Mouse (Mus musculus) forebrain, embryonic 14.5 days (tissue): ENCODE measurements around the gene Tefm. TPM values are rescaled to one million over a fixed set of nuclear protein-coding genes. Genes with fewer than 3 reads are reported as not detected.

ENCODE experiments used
- ATAC-seq: fragments of 200-750 bp; cut with Nextera tagmentation; 2 replicates; pipeline ENCODE4 v1.8.0; 2017; ENCODE audit warnings: mild to moderate bottlenecking, moderate library complexity
- DNase-seq: peaks from one replicate; pipeline ENCODE4 v3.0.0-alpha.2; 2015; ENCODE audit warnings: low spot score
- H3K27ac ChIP-seq: fragments of 300-500 bp; sonication (generic); 2 replicates; pipeline ENCODE4 v1.5.1; 2014; ENCODE audit warnings: low read depth, mild to moderate bottlenecking, control low read depth, low read length, moderate library complexity
- H3K27me3 ChIP-seq: fragments of 300-500 bp; sonication (generic); replicated peaks from 2 replicates; pipeline ENCODE4 v1.6.1; 2014; ENCODE audit warnings: low read length, control low read depth, mixed read lengths; ENCODE audit not compliant: control insufficient read depth, insufficient read depth
- H3K36me3 ChIP-seq: fragments of 300-500 bp; sonication (generic); 2 replicates; pipeline ENCODE4 v1.6.1; 2014; ENCODE audit warnings: low read length, control low read depth; ENCODE audit not compliant: control insufficient read depth, insufficient read depth
- H3K4me1 ChIP-seq: fragments of 300-500 bp; sonication (generic); 2 replicates; pipeline ENCODE4 v1.6.1; 2014; ENCODE audit warnings: antibody characterized with exemption, low read length, control low read depth; ENCODE audit not compliant: control insufficient read depth, insufficient read depth
- H3K4me2 ChIP-seq: fragments of 300-500 bp; sonication (generic); 2 replicates; pipeline ENCODE4 v1.6.1; 2014; ENCODE audit warnings: mild to moderate bottlenecking, control low read depth, low read length
- H3K4me3 ChIP-seq: fragments of 300-500 bp; sonication (generic); 2 replicates; pipeline ENCODE4 v1.5.1; 2014; ENCODE audit warnings: low read depth, low read length, control low read depth
- H3K9ac ChIP-seq: fragments of 300-500 bp; sonication (generic); 2 replicates; pipeline ENCODE4 v1.6.1; 2014; ENCODE audit warnings: mild to moderate bottlenecking, low read length, control low read depth, moderate library complexity
- H3K9me3 ChIP-seq: fragments of 300-500 bp; sonication (generic); replicated peaks from 2 replicates; pipeline ENCODE4 v1.6.1; 2016; ENCODE audit warnings: low read length, control low read depth, mixed read lengths; ENCODE audit not compliant: control insufficient read depth
- WGBS: fragments of 180-500 bp; shearing (Covaris S2); extraction: QIAGEN DNeasy Blood & Tissue Kit; methylation state at CpG from one replicate; pipeline ENCODE4 v1.1.7; 2014; 5-methylcytosine and 5-hydroxymethylcytosine counted together
- polyA plus RNA-seq: library from polyadenylated mRNA; unstranded; fragments of >200 nt; fragmentation: Nextera tagmentation; extraction: Ambion mirVana; gene quantifications from 2 replicates; pipeline ENCODE4 v1.2.1, GENCODE M21; 2014

Gene Tefm
- polyA plus RNA-seq, 1 experiment from 2014 or later = 24.3 TPM

DNA sequence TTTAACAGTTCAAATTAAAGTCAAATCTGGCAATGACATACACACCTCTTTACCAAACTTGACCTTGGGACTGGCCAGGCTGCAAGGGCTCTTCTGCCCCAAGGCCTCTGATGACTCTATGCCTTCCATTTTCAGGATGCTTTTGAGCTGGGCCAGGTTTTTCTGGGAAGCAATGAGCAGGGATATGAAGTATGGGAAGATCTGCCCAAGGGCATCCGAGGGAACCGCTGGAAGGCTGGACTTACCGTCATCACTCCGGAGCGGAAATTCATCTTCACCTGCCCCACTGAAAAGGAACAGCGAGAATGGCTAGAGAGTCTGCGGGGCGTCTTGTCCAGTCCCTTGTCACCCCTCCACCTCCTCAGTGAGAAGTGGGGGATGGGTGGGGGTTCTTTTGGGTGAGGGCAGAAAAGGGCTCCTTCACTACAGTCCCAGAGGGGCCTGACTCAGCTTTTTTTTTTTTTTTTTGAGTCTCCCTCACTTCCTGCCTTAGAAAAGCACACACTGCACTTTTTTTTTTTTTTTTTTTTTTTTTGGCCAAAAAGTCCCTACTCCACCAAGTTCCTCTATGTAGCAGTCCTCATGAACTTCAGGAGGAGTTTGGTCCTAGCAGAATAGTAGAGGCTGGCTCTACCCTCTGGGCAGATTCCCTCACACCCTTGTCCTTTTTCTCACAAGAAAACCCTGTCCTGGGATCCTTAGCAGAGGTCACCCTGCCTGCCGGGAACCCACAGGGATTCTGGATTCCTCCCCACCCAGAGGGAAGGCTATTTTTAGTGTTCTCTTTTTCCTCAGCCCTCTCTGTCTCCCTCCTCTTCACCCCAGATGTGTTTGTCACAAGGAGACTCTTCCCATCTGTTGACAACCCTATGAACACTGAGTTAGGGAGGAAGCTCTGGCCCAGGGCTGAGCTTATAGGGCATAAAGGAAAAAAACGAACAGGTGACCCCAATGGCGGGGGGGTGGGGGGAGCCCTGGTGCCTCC is 35.2 kb upstream of the Tefm start:
- Histone ChIP-seq H3K27ac (no peak overlapping the region), H3K9ac (no peak overlapping the region), H3K27me3 (no peaks in the 10 kb centered on the region), H3K4me1 (no peaks in the 10 kb centered on the region), H3K4me3 (no peak overlapping the region), H3K9me3 (no peaks in the 10 kb centered on the region), H3K4me2 (no peak overlapping the region), H3K36me3 (no peaks in the 10 kb centered on the region)
- no peak for ATAC-seq
- WGBS = 78% methylated on average over 11 of the region's 11 CpGs
- no peak for DNase-seq

DNA sequence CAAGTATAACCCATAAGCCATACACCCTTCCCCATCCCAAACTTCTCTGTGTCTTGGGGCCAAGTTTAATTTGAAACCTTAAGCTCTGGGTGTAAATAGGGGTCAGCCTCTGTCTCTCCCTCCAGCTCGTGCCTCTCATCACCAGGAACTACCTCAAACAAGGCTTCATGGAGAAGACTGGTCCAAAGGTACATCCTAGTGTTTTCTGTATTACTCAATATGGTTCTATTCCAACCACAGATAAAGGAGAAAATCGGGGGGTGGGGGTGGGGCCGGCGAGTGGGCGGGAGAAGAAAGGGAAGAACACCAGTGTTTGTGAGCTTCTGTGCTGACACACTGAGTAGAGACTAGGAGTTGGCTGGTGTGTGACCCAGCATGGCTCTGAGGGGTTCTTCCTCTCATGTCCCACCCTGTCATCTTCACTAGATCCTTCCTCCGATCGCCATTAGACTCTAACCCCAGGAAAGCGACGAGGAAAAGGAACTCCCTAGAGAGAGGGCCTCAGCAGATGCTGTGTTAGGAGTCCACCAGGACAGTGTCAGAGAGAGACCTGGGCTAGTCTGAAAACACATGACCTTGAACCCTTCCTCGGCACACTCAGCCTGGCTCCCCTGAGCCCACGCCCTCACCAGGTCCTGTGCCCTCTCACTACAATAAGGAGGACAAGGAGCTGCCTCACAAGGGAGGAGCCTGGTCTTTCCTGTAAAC is 32.1 kb upstream of the Tefm start:
- Histone ChIP-seq H3K9ac (no peak overlapping the region), H3K27ac (no peak overlapping the region), H3K4me3 (no peak overlapping the region), H3K4me2 (no peak overlapping the region), H3K4me1 (no peaks in the 10 kb centered on the region), H3K36me3 (no peaks in the 10 kb centered on the region), H3K27me3 (no peaks in the 10 kb centered on the region), H3K9me3 (no peaks in the 10 kb centered on the region)
- WGBS = 91% methylated on average over 11 of the region's 11 CpGs
- no peak for ATAC-seq
- DNase-seq = no peak

DNA sequence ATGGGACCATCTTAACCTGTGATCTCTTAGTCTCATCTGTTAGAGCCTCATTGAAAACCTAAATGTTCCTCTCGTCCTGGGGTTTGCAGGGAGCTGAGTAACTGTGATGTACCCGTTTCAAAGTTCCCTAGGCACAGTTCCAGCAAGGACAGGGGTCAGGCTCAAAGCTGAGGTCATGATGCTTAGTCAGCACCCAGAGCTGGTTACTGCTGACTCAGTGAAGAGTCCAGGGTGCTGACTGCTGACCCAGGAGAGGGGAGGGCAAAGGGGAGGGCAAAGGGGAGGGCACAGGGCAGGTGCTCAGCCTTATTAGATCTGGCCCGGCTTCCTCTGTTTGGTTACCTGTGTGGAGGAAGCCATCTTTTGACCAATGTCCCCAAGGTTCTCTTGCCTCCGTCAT is 29.9 kb upstream of the Tefm start:
- H3K9ac ChIP-seq = no peak overlapping the region
- H3K4me2 ChIP-seq = no peak overlapping the region
- no peaks in the 10 kb centered on the region for H3K36me3 ChIP-seq
- H3K27ac ChIP-seq = no peak overlapping the region
- no peaks in the 10 kb centered on the region for H3K4me1 ChIP-seq
- WGBS = 73% methylated on average over 4 of the region's 4 CpGs
- no peaks in the 10 kb centered on the region for H3K27me3 ChIP-seq
- no peak for ATAC-seq
- no peak for DNase-seq
- no peak overlapping the region for H3K4me3 ChIP-seq
- no peaks in the 10 kb centered on the region for H3K9me3 ChIP-seq

DNA sequence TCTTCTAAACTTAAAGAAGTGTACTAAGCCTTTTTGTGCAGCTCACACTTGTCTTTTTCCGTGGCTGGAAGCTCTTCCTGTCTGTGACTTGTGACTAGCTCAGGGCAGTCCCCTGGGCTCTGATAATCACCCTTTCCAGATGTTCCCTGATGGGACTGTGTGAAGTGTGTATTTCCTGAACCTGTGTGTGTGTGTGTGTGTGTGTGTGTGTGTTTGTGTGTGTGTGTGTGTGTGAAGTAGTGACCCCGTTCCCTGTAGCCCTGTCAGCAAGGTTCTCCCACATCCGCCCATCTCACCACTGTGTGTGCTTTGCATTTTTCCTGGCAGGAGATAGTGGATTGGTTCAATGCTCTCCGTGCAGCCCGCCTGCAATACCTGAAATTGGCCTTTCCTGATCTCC is 28.4 kb upstream of the Tefm start:
- no peaks in the 10 kb centered on the region for H3K36me3 ChIP-seq
- no peaks in the 10 kb centered on the region for H3K4me1 ChIP-seq
- no peaks in the 10 kb centered on the region for H3K27me3 ChIP-seq
- H3K4me2 ChIP-seq = no peak overlapping the region
- WGBS = 82% methylated on average over 5 of the region's 5 CpGs
- DNase-seq (no peak), ATAC-seq (no peak)
- no peak overlapping the region for H3K9ac ChIP-seq
- H3K4me3 ChIP-seq = no peak overlapping the region
- H3K9me3 ChIP-seq = no peaks in the 10 kb centered on the region
- no peak overlapping the region for H3K27ac ChIP-seq

DNA sequence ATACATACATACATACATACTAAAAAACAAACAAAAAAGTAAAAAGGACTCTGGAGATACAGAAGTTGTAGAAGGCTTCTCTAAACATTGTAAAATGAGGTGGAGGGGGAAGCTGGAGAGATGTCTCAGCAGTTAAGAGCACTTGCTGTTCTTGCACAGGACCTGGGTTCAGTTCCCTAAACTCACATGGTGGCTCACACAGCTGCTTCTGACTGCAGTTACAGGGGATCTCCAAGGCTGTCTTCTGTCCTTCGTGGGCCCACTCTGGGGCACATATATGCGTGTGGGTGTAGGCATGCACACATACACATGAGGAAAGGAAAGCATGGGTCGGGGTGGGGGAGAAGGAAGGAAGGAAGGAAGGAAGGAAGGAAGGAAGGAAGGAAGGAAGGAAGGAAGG is 27.7 kb upstream of the Tefm start:
- Histone ChIP-seq H3K4me1 (no peaks in the 10 kb centered on the region), H3K27ac (no peak overlapping the region), H3K36me3 (no peaks in the 10 kb centered on the region), H3K9ac (no peak overlapping the region), H3K4me2 (no peak overlapping the region), H3K9me3 (no peaks in the 10 kb centered on the region), H3K27me3 (no peaks in the 10 kb centered on the region), H3K4me3 (no peak overlapping the region)
- DNase-seq (no peak), ATAC-seq (no peak)
- 93% methylated on average over 3 of the region's 3 CpGs for WGBS

DNA sequence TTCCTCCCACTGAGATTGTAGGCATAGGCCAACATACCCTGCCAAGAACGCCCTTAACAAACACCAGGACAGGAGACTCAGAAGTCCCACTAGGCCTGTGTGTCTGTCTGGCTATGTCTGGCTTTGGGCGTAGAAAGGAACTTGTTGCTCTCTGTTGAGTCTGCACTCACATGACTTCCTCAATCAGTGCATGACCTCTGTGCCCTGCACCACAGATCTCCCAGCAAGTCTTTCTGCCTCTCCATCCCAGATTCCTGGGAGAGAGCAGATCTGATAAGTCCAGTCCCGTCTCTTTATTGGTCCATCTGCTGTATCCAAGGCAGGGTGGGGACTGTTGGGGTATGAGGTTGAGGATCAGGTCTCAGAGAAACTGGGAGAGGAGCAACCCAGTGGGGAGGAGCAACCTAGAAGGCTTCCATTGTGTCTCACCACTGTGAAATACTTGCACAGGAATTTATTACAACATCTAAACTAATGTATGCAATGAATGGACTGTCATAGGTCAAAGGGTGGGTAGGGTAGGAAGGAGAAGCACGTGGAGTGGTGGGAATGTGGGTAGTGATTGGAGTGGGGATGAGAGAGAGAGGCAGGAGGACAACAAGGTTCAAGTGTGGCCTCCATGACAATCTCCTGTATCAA is 26.8 kb upstream of the Tefm start:
- Histone ChIP-seq H3K27me3 (no peaks in the 10 kb centered on the region), H3K9ac (no peak overlapping the region), H3K4me1 (no peaks in the 10 kb centered on the region), H3K27ac (no peak overlapping the region), H3K4me2 (no peak overlapping the region), H3K9me3 (no peaks in the 10 kb centered on the region), H3K36me3 (no peaks in the 10 kb centered on the region), H3K4me3 (no peak overlapping the region)
- DNase-seq (no peak), ATAC-seq (no peak)
- 77% methylated on average over 4 of the region's 4 CpGs for WGBS

DNA sequence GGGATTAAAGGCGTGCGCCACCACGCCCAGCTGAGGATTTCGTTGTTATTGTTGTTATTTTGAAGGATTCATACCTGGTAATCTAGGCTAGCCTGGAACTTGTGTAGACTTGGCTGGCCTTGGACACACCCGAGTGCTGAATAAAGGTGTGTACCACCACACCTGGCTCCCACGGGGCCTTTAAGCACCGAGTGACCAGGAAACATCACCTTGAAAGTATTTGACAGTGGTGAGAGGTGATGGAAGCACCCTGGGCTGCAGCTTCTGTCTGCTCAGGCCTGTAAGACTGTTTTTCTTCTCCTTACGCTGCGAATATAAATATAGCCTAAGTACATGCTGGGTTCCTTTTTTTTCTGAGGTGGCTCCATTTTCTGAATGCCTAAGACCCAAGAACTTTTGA is 26.1 kb upstream of the Tefm start:
- 93% methylated on average over 9 of the region's 9 CpGs for WGBS
- Histone ChIP-seq H3K36me3 (no peaks in the 10 kb centered on the region), H3K9me3 (no peaks in the 10 kb centered on the region), H3K4me2 (no peak overlapping the region), H3K27me3 (no peaks in the 10 kb centered on the region), H3K27ac (no peak overlapping the region), H3K9ac (no peak overlapping the region), H3K4me3 (no peak overlapping the region), H3K4me1 (no peaks in the 10 kb centered on the region)
- DNase-seq (no peak), ATAC-seq (no peak)

DNA sequence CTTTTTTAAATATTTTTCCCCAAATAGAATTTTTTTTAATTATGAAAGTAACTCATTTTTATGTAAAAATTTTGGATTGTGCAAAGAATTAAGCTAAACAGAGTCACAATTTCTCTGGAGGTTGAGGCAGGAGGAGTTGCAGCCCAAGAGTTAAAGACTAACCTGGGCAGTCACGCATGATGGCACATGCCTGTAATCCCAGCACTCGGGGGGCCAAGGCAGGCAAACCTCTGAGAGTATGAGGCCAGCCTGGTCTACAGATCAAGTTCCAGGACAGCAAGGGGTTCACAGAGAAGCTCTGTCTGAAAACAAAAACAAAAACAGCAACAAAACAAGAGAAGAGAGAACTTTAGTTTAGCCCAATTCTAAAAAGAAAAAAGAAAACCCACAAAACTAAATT is 22.2 kb upstream of the Tefm start:
- ATAC-seq = no peak
- no peaks in the 10 kb centered on the region for H3K4me1 ChIP-seq
- H3K27me3 ChIP-seq = no peaks in the 10 kb centered on the region
- H3K9ac ChIP-seq = no peak overlapping the region
- H3K4me3 ChIP-seq = no peak overlapping the region
- no peak for DNase-seq
- no peak overlapping the region for H3K4me2 ChIP-seq
- 56% methylated on average over 2 of the region's 2 CpGs for WGBS
- no peaks in the 10 kb centered on the region for H3K36me3 ChIP-seq
- H3K9me3 ChIP-seq = no peaks in the 10 kb centered on the region
- H3K27ac ChIP-seq = no peak overlapping the region
